Mouse (Mus musculus) MEL (cell line): ENCODE measurements at regions not wholly inside any gene's neighbourhood (a gene's known extent, or its start where the extent isn't known, plus 50 kb on each side); places are given as distances from the start of the nearest gene placed in this dataset.

Experiments used
- DNase-seq: peaks from one replicate; pipeline ENCODE4 v3.0.0; 2011; ENCODE audit warnings: low read depth, low spot score
- H3K27ac ChIP-seq: 2 replicates; pipeline ENCODE4 v1.5.1; 2012; ENCODE audit warnings: low read depth, mild to moderate bottlenecking, control low read depth, low read length, moderate library complexity; ENCODE audit not compliant: control insufficient read depth
- H3K27me3 ChIP-seq, 2 experiments: fragments of 150-350 bp in 1 of 2; sonication (generic) in 1 of 2; 2 replicates each; pipeline ENCODE4 v1.6.1; 2012; ENCODE audit warnings: low read length in 2 of 2, mild to moderate bottlenecking in 2 of 2, improper control_type of control experiment in 1 of 2, moderate library complexity in 1 of 2; ENCODE audit not compliant: insufficient read depth in 2 of 2, control insufficient read depth in 1 of 2
- H3K36me3 ChIP-seq, 2 experiments: 2 replicates each; pipeline ENCODE4 v1.6.1; 2012 to 2014; ENCODE audit warnings: low read length in 2 of 2, improper control_type of control experiment in 1 of 2, inconsistent platforms in 1 of 2, mild to moderate bottlenecking in 1 of 2; ENCODE audit not compliant: insufficient read depth in 2 of 2, control insufficient read depth in 1 of 2
- H3K4me1 ChIP-seq, 2 experiments: fragments of 150-350 bp in 1 of 2; sonication (generic) in 1 of 2; 2 replicates each; pipeline ENCODE4 v1.6.1; 2012; ENCODE audit warnings: low read length in 2 of 2, improper control_type of control experiment in 1 of 2, mild to moderate bottlenecking in 1 of 2; ENCODE audit not compliant: insufficient read depth in 2 of 2, control insufficient read depth in 1 of 2
- H3K4me3 ChIP-seq, 2 experiments: fragments of 150-350 bp in 1 of 2; sonication (generic) in 1 of 2; 2 replicates each; pipeline ENCODE4 v1.5.1; 2012; ENCODE audit warnings: low read depth in 2 of 2, low read length in 2 of 2, mild to moderate bottlenecking in 2 of 2, moderate library complexity in 2 of 2, control low read depth in 1 of 2, improper control_type of control experiment in 1 of 2; ENCODE audit not compliant: control insufficient read depth in 1 of 2, insufficient read depth in 1 of 2
- H3K79me2 ChIP-seq: 2 replicates; pipeline ENCODE4 v1.6.1; 2012; ENCODE audit warnings: mild to moderate bottlenecking, low read length, moderate library complexity; ENCODE audit not compliant: control insufficient read depth, poor library complexity, insufficient read depth
- H3K9ac ChIP-seq: 2 replicates; pipeline ENCODE4 v1.6.1; 2012; ENCODE audit warnings: low read depth, mild to moderate bottlenecking, control low read depth, low read length, moderate library complexity; ENCODE audit not compliant: control insufficient read depth, poor library complexity, severe bottlenecking
- H3K9me3 ChIP-seq: fragments of 150-350 bp; sonication (generic); replicated peaks from 2 replicates; pipeline ENCODE4 v1.6.1; 2012; ENCODE audit warnings: mild to moderate bottlenecking, low read length, improper control_type of control experiment, moderate library complexity; ENCODE audit not compliant: insufficient read depth
- CHD2 ChIP-seq: IDR thresholded peaks from 2 replicates; pipeline ENCODE4 v1.6.1; 2011; ENCODE audit warnings: low read length, improper control_type of control experiment
- CTCF ChIP-seq, 3 experiments: IDR thresholded peaks in 2 of 3; conservative IDR thresholded peaks in 1 of 3; 2 replicates each; pipeline ENCODE4 v1.5.1; 2011 to 2012; ENCODE audit warnings: low read length in 3 of 3, low read depth in 2 of 3, mild to moderate bottlenecking in 2 of 3, improper control_type of control experiment in 1 of 3, inconsistent platforms in 1 of 3, mixed read lengths in 1 of 3, moderate library complexity in 1 of 3; ENCODE audit not compliant: control insufficient read depth in 1 of 3, insufficient read depth in 1 of 3, poor library complexity in 1 of 3, severe bottlenecking in 1 of 3
- ETS1 ChIP-seq: IDR thresholded peaks from 2 replicates; pipeline ENCODE4 v1.6.1; 2012; ENCODE audit warnings: low read depth, mild to moderate bottlenecking, inconsistent platforms, low read length, improper control_type of control experiment, moderate library complexity
- GATA1 ChIP-seq: IDR thresholded peaks from 2 replicates; pipeline ENCODE4 v1.6.1; 2011; ENCODE audit warnings: low read depth, low read length, improper control_type of control experiment
- HCFC1 ChIP-seq: IDR thresholded peaks from 2 replicates; pipeline ENCODE4 v1.6.1; 2012; ENCODE audit warnings: low read depth, mild to moderate bottlenecking, inconsistent platforms, low read length, improper control_type of control experiment, moderate library complexity
- MAFK ChIP-seq: IDR thresholded peaks from 2 replicates; pipeline ENCODE4 v1.6.1; 2011; ENCODE audit warnings: low read depth, mild to moderate bottlenecking, low read length, improper control_type of control experiment, borderline replicate concordance
- MAX ChIP-seq: IDR thresholded peaks from 2 replicates; pipeline ENCODE4 v1.6.1; 2011; ENCODE audit warnings: low read length, improper control_type of control experiment
- MEF2A ChIP-seq: IDR thresholded peaks from 2 replicates; pipeline ENCODE4 v1.6.1; 2014; ENCODE audit warnings: low read depth, mild to moderate bottlenecking, inconsistent platforms, low read length, improper control_type of control experiment; ENCODE audit not compliant: poor library complexity, insufficient replicate concordance, severe bottlenecking; ENCODE audit errors: extremely low read depth
- MXI1 ChIP-seq: IDR thresholded peaks from 2 replicates; pipeline ENCODE4 v1.6.1; 2011; ENCODE audit warnings: mild to moderate bottlenecking, low read depth, low read length, improper control_type of control experiment
- MYB ChIP-seq: IDR thresholded peaks from 2 replicates; pipeline ENCODE4 v1.6.1; 2011; ENCODE audit warnings: mild to moderate bottlenecking, low read depth, low read length, improper control_type of control experiment
- NELFE ChIP-seq: IDR thresholded peaks from 2 replicates; pipeline ENCODE4 v1.6.1; 2011; ENCODE audit warnings: low read depth, low read length, improper control_type of control experiment
- NRF1 ChIP-seq: IDR thresholded peaks from 2 replicates; pipeline ENCODE4 v1.6.1; 2014; ENCODE audit warnings: low read depth, mild to moderate bottlenecking, inconsistent platforms, low read length, improper control_type of control experiment, moderate library complexity; ENCODE audit not compliant: poor library complexity, insufficient read depth, severe bottlenecking
- POLR2A ChIP-seq, 2 experiments: IDR thresholded peaks; 2 replicates each; pipeline ENCODE4 v1.6.1; 2011 to 2012; ENCODE audit warnings: low read length in 2 of 2, mild to moderate bottlenecking in 2 of 2, control low read depth in 1 of 2, improper control_type of control experiment in 1 of 2, low read depth in 1 of 2, moderate library complexity in 1 of 2; ENCODE audit not compliant: control insufficient read depth in 1 of 2, insufficient read depth in 1 of 2, poor library complexity in 1 of 2
- POLR2AphosphoS2 ChIP-seq: IDR thresholded peaks from 2 replicates; pipeline ENCODE4 v1.6.1; 2011; ENCODE audit warnings: low read length, improper control_type of control experiment
- RAD21 ChIP-seq: IDR thresholded peaks from 2 replicates; pipeline ENCODE4 v1.6.1; 2011; ENCODE audit warnings: mild to moderate bottlenecking, low read depth, low read length, improper control_type of control experiment
- SIN3A ChIP-seq: IDR thresholded peaks from 2 replicates; pipeline ENCODE4 v1.6.1; 2012; ENCODE audit warnings: low read length, improper control_type of control experiment, inconsistent platforms
- SMC3 ChIP-seq: IDR thresholded peaks from 2 replicates; pipeline ENCODE4 v1.6.1; 2011; ENCODE audit warnings: low read depth, low read length, improper control_type of control experiment
- TAL1 ChIP-seq: IDR thresholded peaks from 2 replicates; pipeline ENCODE4 v1.6.1; 2012; ENCODE audit warnings: mild to moderate bottlenecking, inconsistent platforms, low read length, moderate library complexity, mixed read lengths
- TCF12 ChIP-seq: IDR thresholded peaks from 2 replicates; pipeline ENCODE4 v1.6.1; 2014; ENCODE audit warnings: low read depth, mild to moderate bottlenecking, inconsistent platforms, low read length, improper control_type of control experiment, moderate library complexity
- USF2 ChIP-seq, 2 experiments: IDR thresholded peaks; 2 replicates each; pipeline ENCODE4 v1.6.1; 2011 to 2012; ENCODE audit warnings: improper control_type of control experiment in 2 of 2, low read length in 2 of 2, borderline replicate concordance in 1 of 2, inconsistent platforms in 1 of 2, low read depth in 1 of 2, mild to moderate bottlenecking in 1 of 2; ENCODE audit not compliant: insufficient read depth in 1 of 2
- ZMIZ1 ChIP-seq: IDR thresholded peaks from 2 replicates; pipeline ENCODE4 v1.6.1; 2012; ENCODE audit warnings: low read depth, mild to moderate bottlenecking, inconsistent platforms, low read length, improper control_type of control experiment, moderate library complexity
- ZNF384 ChIP-seq: IDR thresholded peaks from 2 replicates; pipeline ENCODE4 v1.6.1; 2012; ENCODE audit warnings: low read depth, mild to moderate bottlenecking, inconsistent platforms, low read length, improper control_type of control experiment

DNA sequence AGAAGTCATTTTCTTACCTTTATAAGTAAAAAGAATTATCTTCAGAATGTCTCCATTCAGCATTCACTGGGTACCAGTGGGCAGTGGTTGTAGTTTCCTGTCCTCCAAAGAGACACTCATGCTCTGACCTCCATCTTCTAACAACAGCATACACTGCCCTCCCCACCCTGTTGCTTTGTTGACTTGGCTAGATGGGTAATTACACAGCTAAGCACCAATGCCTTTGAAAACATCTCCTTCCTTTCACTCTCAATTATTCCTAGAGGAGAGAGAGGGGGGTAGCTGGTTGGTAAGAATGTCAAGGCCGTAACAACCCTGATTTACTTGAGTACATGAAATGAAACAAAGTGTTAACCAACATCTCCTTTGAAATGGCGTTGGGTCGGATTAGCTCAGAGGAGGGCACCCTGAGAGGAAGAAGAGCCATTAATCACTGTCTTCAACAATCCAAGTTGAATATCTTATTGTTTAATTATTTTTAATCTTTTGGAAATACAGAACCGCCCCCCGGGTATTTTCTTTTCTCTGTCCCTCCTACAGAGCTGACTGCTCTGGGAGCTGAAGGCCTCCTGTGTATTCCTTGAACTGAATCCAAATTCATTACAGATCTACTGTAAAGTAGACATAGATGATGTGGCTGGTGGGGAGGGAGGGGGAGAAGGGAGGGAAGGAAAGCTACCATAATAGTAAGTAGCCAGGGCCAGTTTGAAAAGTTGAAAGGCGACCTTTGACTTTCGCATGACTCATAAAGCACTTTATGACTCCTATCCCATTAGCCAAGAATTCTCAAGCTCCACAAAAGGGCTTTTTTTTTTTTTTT, 302.9 kb downstream of the Pik3r1 start:
- H3K9me3 ChIP-seq: no peaks in the 10 kb centered on the region
- no peaks in the 10 kb centered on the region for H3K4me1 ChIP-seq
- H3K27me3 ChIP-seq: peaks cover 0 to 3% of the 10 kb centered on the region in 2 experiments; a peak in 2 of 4 replicates
- TF ChIP-seq MYB: no peak
- TF ChIP-seq SMC3: no peak
- TF ChIP-seq ETS1: no peak
- TF ChIP-seq ZMIZ1: no peak
- H3K36me3 ChIP-seq: no peaks in the 10 kb centered on the region
- DNase-seq: no peak
- H3K4me3 ChIP-seq: no peak overlapping the region
- no peak overlapping the region for H3K9ac ChIP-seq
- H3K27ac ChIP-seq: no peak overlapping the region
- H3K79me2 ChIP-seq: no peaks in the 10 kb centered on the region

DNA sequence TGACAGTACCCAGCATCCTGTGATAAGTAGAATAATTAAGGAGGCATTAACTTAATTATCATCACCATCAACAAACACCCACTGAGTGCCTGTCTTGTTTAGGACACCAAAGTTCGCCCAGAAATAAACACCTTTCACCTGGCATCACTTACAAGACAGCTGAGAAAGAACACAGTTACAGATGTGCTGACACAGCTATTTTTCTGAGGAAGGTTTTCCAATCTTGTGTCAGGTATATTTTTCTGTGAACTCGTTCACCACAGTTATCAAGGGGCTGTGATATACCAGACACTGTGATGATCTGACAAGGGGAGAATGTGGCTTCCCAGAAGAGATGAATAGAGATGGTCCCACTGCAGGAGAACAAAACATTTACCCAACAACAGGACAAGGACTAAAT, 311.1 kb downstream of the Pik3r1 start:
- TF ChIP-seq USF2 (IDR thresholded peaks at IDR 0.05; ENCODE audit: borderline replicate concordance in 1 of 2, insufficient read depth in 1 of 2, low read depth in 1 of 2, low read length in 2 of 2) (no peak), MAFK (0 out of 2 replicates have a peak, but pooled peaks have one; percentile 29), MXI1 (no peak), ZNF384 (no peak)
- no peaks in the 10 kb centered on the region for H3K36me3 ChIP-seq
- no peaks in the 10 kb centered on the region for H3K4me1 ChIP-seq
- H3K9me3 ChIP-seq: no peaks in the 10 kb centered on the region
- DNase-seq: no peak
- H3K9ac ChIP-seq: no peak overlapping the region
- no peaks in the 10 kb centered on the region for H3K79me2 ChIP-seq
- no peak overlapping the region for H3K27ac ChIP-seq
- peaks cover 0 to 3% of the 10 kb centered on the region in 2 experiments; a peak in 3 of 4 replicates for H3K27me3 ChIP-seq
- no peak overlapping the region for H3K4me3 ChIP-seq

DNA sequence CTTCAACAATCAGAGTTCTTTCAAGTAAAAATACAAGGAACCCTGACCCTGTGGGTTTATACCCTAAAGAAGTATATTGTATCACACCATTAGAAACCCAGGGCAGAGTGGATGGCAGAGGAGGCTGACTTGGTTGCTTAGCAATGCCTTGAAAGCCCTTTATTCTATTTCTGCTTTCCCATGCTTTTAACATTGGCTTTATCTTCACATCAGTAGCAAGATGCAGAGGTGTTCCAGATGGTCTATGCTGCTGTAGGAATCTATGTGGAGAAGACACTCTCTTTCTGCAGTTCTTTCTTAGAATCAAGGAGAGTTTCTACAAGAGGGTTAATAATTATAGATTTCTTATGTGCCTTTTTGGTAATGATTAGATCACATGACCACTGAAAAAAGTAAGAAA, 313.7 kb downstream of the Pik3r1 start:
- Histone ChIP-seq H3K9me3 (no peaks in the 10 kb centered on the region), H3K9ac (no peak overlapping the region), H3K27ac (no peak overlapping the region), H3K79me2 (no peaks in the 10 kb centered on the region), H3K4me1 (no peaks in the 10 kb centered on the region), H3K4me3 (no peak overlapping the region), H3K36me3 (no peaks in the 10 kb centered on the region), H3K27me3 (no peaks in the 10 kb centered on the region; a peak in 2 of 4 replicates)
- DNase-seq: no peak
- no peak for TF ChIP-seq MAX
- TF ChIP-seq NRF1: no peak
- no peak for TF ChIP-seq TAL1
- TF ChIP-seq GATA1: no peak
- TF ChIP-seq CHD2: no peak
- no peak for TF ChIP-seq ZMIZ1
- TF ChIP-seq HCFC1: no peak
- no peak for TF ChIP-seq POLR2A (IDR thresholded peaks at IDR 0.05; ENCODE audit: control insufficient read depth in 1 of 2, insufficient read depth in 1 of 2, low read depth in 1 of 2, low read length in 2 of 2, poor library complexity in 1 of 2)
- TF ChIP-seq MXI1: no peak
- no peak for TF ChIP-seq RAD21
- no peak for TF ChIP-seq POLR2AphosphoS2
- no peak for TF ChIP-seq CTCF (IDR thresholded peaks at IDR 0.05 in 2 of 3, conservative IDR thresholded peaks at IDR 0.05 in 1 of 3; ENCODE audit: control insufficient read depth in 1 of 3, insufficient read depth in 1 of 3, low read depth in 2 of 3, low read length in 3 of 3, poor library complexity in 1 of 3, severe bottlenecking in 1 of 3)
- TF ChIP-seq NELFE: no peak
- no peak for TF ChIP-seq MYB
- TF ChIP-seq TCF12: no peak
- TF ChIP-seq MEF2A: no peak
- TF ChIP-seq MAFK: no peak
- no peak for TF ChIP-seq SIN3A
- TF ChIP-seq ETS1: no peak
